Mouse (Mus musculus): Measurements from ENCODE around the gene Wdr61.
"Not testable (repeated sequence)": the region's sequence is repeated elsewhere in the genome, so short reads cannot be mapped to it uniquely, and the experiment has no call there.

Wdr61 gene

DNA sequence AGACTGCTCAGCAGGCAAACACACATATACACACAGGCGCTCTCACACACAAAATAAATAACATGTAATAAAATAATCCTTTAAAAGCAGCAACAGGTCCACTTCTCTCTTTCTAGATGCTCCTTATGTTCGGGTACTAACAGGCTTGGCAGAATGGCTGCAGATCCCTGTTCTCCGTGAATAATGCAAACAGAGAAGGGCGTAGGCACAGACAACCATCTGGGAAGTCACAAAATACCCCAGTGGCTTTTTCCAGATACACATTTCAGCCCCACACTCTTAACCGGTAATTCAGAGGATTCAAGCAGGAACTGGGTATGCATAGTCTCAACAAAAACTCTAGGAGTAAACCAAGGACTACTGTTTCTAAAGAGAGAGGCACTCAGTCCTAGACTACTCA, 8.0 kb downstream of the Wdr61 start:
- no peak for DNase-seq

DNA sequence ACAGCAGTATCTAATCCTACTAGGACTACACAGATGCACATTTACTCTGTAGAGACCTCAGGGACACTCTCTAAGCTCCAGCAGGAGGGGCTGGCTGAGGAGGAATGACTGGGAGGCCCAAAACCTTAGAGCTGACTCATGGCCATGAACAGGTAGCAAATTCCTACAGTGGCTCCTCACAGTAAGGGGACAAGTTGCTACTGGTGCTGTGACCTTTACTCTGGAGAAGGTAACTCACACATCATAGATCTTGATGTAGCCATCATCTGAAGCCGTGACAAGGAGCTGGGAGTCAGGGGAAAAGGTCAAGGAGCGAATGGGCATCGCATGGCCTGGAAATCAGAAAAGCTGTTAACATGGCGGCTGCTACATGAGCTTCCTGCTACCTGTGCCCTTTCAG, 11.7 kb downstream of the Wdr61 start:
- DNase-seq, result no peak

DNA sequence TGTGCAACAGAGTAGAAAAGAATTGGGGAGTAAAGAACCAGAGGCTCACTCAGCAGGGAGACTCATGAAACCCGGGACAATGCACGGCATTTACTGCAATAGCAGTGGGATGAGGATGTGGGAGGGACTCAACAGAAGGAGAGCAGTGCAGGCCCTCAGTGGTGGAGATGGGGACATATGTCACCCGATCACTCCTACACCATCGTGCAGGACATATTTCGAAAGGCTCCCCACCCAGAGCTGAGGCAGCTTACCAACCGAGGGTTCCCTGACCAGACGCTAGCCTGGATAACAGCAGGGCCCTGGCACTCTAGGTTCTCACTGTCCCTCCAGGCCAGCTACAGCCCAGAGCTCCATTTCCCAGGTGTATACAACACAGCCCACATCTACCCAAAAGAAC, 12.2 kb downstream of the Wdr61 start:
- no peak for DNase-seq

DNA sequence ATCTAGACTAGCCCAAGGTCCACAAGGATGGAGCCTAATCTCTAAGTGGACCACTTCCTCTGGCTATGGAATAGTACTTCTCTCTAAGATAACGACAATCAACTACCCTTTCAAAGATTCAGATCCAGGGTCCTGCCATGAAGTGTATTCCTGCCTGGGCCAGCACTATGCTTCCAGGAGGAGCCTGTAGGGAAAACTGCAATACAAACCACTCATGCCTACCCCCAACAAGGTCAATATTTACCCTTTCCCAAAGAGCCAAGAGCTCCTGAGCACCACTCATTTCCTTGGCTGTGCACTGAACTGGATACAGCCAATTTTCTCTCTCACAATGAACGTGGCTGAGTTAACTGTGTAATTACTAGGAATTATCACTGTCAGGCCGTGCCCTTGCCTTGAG, 16.8 kb downstream of the Wdr61 start:
- no peak for DNase-seq

DNA sequence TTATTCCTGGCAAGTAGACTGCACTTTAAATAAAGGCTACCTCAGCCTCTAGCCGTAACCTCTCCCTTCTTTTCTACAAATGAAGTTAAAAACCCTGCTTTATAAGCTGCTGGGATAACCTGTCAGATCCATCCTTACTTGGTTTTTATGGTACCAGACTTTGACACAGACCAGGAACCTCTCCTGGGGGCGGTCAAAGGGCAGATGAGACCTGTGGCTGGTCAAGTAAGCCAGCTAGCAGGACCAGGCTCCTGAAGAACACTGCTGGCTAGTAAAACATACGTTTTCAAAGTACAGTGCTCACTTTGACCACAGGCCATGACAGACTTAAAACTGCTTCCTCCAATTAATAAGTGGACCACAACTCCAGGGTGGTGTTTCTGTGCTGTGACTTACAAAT, 18.5 kb downstream of the Wdr61 start:
- DNase-seq, result no peak

DNA sequence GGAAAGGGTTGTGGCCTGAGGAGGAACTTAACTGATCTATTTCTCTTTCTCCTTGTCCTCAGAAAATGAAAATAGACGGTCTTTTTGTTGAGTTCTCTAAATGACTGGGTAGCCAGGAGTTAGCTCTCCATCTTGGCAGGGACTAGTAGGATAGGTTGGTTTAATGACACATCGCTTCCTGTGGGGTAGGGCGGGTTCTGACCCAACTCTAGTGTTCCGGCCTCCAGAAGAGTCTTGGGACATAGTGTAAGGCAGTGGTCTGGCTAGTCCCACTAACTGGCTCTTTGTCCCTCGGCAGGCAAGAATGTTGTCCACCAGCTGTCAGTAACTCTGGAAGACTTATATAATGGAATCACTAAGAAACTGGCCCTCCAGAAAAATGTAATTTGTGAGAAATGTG, 26.2 kb downstream of the Wdr61 start:
- no peak for DNase-seq

DNA sequence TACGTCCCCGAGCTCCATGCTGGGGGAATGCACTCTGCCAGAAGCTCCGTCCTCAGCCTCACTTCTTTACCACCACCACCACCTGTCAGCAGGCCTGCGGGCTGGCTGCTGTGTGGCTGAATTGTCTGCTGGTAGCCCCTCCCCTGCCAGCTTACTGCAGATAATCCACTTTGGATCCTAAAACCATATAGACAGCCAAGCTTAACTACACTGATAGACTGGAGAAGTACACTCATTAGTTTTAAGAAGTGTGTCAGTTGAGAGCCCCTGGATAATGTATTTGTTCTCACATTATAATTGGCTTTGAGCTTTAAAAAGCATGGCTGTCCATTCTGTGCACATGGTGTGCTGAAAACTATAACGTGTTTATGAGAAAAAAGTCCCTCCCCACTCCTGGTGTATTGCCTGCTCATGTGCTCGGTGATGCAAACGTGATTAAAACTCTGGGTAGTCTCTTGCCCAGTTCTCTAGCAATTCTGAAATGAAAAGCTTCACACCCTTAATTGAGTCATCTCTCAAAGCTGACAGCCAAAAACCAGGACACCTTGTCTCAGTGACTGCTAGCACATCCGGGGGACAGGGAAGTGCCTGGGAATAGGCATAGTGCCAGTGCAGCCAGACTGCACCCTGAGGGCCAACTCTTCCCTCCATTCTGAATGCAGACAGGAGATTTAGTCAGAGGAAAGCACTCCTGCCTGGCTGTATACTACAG, 26.9 kb downstream of the Wdr61 start:
- no peak for DNase-seq

DNA sequence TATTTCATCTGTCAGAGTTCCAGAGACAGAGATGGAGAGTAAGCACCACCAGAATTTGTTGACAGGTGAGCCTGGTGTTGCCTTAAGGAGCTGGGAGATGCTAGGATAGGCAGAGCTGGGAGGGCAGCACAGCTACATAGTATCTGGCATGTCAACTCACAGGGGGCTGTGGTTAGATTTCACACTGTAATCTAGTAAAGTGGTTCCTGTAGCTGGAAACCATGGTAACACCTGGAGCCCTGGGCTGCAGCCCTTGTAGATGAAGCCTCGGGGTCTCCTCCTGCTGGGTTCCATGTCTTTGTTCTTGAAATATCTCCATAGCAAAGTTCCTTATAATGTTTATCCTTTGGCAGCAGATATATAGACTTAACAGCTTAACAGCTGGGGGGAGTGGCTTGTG, 28.8 kb downstream of the Wdr61 start:
- no peak for DNase-seq

DNA sequence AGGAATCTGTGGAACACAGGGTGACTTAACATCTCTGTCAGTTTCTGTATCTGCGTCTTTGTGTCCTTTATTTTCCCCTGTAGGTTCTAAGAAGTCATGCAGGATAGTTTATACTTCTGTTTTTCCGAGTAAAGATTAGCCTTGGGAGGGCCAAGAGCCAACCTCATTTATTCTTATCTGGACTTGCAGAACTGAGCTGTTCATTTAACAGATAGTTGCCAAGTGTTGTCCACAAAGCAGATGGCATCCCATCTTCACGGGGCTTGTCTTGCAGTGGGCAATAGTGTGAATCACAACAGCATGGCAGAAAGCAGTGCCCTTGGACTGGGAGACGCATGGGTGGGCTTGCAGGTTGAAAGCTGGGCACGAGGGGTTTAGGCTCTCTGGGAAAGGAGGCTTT, 30.0 kb downstream of the Wdr61 start:
- DNase-seq, result no peak

DNA sequence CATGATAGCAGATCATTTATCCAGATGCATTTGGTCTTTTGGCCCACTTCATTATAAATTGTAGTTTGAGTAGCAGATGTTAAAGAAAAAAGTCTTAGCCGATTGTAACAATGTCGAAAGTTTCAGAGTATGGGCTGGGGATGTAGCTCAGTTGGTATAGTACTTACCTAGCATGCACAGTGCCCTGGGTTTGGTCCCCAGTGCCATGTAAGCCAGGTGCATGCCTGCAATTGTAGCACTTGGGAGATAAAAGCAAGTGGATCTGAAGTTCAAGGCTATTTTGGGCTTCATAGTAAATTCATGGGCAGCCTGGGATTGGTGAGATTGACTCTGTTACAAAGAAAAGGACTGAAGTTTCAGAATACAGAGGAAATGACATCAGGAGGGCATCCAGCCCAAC, 31.7 kb downstream of the Wdr61 start:
- no peak for DNase-seq

DNA sequence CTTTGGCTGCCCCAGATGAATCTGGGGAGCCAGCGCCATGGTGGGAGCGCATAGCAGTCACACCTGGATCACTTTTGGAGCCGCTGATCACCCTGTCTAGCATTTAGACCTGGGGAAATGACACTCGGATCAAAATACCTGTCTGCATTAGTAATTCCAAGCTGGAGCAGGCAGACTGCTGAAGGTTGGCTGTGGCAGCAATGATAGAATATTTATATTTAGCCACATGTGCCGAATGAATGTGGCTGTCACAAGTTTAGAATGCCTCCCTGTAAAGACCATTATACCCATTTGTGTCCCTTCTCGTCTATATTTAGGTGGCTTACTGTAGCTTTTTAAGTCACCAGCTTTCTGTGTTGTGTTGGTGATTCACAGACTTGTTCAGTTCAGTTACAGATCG, 33.6 kb downstream of the Wdr61 start:
- no peak for DNase-seq

DNA sequence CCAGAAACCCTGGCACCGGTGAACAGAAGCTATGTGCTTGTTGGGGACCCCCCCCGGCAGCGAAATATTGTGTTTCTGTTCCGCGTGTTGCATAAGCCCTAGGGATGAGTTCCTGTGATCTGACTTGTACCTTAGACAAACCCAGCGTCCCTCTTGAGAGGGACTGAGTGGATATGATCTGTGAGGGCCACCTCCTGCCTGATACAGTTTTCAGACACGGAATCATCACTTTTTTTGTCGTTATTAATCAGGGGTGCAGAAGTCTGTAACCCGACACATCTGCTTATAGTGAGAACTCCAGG, 34.2 kb downstream of the Wdr61 start:
- no peak for DNase-seq

DNA sequence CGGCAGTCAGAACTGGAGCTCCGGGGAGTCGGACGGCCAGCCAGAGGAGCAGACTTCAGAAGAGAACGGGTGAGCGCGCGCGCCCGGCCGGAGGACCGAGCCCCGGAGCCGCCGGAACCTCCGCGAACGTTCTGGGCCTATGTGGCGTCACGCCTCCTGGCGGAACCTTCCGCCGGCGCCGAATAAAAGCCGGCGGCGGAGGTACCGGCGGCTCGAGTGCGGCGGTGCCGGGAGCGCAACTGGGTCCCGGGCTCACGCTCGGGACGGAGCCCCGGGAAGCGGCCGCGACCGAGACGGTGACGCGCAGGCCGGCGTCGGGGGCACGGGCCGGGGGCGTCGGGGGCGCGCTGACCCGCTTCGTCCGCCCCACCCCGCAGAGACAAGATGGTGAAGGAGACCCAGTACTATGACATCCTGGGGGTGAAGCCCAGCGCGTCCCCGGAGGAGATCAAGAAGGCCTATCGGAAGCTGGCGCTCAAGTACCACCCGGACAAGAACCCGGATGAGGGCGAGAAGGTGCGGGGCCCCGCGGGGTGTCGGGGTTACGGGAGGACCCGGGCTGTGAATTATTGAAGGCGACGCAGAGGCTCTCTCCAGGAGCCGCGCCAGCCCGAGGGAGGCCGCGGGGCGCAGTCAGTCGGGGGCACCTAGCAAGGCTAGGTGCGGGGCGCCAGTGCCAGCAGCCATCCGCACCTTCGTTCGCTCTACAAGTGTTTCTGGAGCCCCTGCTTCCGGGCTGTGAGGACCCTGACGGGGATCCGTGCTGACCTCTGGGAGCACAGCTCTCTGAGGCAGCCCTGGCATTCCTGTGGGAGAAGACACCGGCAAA, 34.8 kb downstream of the Wdr61 start:
- DNase-seq, result peak; percentile 83

DNA sequence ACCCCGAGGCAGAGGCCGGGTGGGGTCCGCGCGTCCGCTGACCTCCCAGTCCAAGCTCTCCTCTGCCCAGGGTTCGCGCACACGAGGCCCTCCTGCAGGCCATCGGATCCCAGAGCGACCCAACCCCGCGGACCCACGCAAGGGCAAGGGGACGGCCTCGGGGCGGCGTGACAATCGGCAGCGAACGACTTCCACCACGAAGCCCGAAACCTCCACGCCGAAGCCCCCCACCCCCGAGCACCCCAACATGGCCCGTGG, 35.3 kb downstream of the Wdr61 start:
- DNase-seq, result no peak

DNA sequence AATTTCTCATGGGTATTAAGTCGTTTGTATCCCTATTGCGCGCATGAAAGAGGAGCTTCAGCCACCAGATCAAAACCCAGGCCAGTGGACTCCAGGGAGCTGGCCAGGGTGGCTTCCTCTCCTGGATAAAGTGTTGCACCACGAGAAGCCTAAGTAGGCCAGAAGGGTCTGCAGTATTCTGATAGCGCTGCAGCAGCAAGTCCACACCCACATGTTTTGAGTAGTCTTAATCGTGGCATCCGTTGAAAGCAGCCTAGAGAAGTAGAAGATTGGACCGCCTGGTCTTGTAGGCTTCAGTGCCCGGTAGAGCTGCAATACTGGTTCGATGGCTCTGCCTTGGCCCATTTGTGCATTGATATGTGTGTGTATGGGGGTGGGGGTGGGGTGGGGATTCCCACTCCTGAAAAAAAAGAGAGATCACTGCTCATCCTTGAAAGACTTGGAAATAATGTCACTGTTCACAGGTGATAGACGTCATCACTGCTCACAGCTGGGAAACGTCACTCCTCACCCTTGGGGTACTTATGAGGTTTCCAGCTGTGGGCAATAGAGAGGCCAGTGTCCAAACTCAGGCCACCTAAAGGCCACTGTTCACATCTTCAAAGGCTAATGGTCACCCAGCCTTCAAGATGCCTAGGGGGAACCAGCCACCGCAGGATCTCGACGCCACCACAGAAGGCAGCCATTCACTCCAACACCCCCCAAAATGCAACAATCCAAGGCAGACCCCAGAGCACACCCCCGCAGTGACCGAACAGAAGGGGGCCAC, 35.8 kb downstream of the Wdr61 start, which contains the start of gene Dnaja4:
Gene Dnaja4, plus strand, starts transcription at position 556 of the 769 bp plus-strand sequence.
- no peak for DNase-seq

DNA sequence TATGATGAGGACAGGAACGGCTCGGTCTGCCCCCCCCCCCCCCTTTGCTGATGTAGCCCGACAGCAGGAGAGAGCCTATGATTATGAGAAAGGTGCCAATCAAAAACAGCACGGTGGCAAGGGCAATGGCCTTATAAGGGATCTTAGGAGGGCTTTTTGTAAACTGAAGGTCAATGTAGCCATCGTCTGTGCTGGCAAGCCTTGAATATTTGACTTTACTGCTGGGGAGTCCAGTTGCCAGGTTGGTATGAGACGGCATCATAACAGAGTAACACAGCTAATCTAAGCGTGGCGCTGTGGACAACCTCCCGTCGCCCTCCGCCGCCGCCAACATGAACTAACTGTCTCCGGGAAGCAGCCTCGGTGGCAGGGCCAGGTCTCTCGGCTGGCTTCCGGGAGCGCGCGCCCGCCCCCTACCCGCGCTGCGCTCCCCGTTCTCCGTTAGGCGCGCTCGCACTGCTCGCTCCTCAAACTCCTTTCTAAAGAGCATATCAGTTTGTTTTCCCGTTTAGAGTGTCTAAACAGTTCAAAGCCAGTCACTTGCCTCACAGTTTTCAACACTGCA, 43.0 kb downstream of the Wdr61 start:
- DNase-seq, result not testable (repeated sequence)

DNA sequence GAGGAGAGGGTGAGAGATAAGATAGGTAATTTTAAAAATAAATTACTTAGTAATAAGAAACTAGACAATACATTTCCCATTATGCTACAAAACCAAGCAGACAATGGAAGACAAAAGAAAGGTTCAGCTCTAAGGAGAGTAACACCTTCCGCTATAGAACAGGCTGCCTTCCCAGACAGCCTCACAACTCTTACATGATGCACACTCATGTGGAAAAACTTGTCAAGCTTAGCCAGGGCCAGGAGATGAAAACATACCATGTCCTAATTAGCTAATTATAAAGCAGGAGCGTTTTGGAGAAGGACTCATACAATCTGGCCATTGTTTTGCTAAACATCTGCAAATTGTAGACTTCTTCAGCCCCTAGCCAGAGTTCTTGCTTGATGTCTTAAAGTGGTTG, 43.6 kb downstream of the Wdr61 start:
- DNase-seq, result not testable (repeated sequence)

DNA sequence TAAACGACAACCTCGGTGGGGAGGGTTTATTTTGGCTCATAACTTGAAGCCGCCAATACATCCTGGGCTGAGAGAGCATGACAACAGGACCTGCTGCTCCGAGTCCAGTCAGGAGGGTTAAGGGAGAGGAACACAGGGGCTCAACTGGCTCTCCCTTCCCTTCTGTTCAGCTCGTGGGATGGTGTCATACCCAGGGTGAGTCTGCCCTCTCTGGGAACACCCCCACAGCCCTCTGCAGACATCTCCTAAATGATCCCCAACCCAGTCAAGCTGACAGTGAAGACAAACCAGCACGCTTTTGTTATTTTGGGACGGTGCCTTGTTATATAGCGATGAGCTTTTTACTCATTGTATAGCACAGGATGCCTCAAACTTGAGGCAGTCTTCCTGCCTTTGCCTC, 44.9 kb downstream of the Wdr61 start:
- DNase-seq, result no peak

DNA sequence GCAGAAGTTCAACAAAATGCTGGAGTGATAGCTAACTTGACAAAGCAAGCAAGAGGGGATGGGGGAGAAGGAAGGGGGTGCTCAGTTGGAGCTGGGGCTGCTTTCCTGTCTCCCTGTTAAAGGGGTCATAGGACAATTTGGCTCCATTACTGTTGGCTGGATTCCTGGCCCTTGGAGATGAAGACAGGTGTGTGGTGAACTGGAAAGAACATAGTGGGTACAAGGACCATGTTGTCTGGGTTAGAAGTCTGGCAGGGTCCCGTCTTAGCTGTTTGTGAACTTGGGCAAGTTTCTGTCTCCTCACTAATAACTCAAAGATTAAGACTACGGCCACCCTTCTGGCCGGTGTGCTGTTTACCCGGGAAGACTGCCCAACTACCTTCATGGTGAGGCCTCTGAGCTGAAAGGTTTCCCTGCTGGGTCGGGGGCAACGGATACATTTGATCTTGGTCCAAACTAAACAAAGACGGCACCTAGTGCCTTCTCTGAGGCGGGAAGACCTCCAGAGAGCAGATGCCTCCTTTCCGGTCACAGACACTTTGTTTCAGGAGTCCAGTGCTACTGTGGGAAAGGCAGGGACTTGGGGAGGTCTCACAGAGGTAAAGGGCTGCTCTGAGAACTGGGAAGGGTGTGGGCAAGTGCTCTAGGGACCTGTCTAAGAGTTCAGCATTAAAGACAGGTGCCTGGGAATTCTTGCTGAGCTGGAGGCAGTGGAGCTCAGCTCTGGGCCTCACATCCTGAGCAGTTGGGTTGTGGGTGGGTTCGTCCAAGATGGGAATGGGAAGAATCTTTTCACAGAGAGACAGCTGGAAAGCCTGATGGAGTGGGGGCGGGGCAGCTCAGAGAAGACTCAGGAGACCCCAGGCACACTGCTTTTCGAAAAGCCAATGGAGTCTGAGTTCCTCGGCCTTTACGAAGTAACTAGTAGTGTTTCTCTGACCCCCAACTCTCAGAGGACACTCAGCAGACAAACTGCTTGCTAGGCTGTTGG, 46.8 kb downstream of the Wdr61 start:
- DNase-seq, result no peak

DNA sequence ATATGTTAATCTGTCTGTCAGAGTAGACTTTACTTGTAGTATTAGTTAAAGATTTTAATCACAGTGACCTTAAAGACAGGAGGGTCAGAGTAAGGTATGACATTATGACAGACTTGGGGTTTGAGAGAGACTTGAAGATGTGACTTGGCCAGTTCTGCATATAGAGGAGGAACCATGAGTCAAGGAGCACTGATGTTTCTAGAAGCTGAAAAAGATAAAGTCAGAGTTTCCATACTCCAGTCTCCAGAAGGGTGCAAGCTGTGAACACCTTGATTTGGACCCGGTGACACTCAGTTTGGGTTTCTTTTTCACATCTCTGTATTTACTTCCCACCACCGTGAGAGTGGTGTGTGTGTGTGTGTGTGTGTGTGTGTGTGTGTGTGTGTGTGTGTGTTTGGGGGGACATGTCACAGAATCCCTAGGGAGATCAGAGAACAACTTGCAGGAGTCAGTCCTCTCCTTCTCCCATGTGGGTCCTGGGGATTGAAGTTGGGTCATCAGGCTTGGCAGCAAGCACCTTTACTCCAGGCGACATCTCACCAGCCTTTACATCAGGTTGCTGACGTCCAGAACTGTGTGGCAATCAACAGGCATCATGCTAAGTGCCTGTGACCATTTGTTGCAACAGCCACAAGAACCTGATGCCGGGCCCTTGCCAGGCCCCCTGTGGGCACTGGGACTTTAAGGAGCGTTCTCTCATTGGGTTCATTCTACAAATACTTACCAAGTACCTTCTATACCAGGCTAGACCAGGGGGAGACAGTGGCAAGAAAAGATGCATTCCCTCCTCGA, 50.3 kb downstream of the Wdr61 start:
- DNase-seq, result no peak

DNA sequence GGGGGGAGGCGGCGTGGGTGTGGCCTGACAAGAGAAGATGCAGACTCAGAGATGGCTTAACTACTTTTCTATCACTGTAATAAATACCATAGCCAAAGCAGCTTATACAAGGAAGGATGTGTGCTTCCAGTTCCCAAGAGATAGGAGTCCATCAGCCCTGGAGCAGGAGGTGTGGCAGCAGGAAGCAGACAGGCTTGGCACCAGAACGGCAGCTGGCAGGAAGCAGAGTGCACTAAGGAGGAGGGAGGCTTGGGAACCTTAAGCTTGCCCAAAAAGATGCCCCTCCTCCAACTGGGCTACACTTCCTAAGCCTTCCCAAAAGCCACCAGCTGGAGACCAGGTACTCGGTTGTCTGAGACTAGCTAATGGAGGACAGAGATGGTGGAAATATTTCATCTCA, 51.5 kb downstream of the Wdr61 start:
- DNase-seq, result no peak

DNA sequence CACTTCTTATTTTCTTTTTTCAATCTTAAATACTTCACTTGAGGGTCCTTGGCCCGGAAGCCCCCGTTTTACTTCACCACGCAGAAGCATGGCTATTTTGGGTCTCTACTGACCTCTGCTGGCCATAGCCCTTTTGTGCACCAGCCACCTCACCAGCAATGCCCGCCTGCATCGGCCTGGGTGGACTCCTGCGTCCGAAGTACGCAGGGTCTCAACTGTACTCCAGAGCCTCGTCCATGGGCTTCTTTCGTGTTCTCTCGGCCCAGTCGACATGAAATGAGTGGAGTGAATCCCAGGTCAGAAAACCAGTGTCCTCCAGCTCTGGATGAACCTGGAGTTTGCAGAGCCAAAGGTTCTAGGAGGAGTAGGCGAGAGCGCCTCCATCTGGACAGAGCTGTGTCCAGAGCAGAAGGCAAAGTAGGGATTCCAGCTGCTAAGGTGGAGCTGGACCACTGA, 57.8 kb downstream of the Wdr61 start:
- peak; percentile 81 for DNase-seq
